Mouse (Mus musculus) liver, adult 2 months (tissue): ENCODE results near the gene Copa. TPM values are rescaled to one million over a fixed set of nuclear protein-coding genes. Genes with fewer than 3 reads are reported as not detected.

Experiments
- DNase-seq: peaks from one replicate; pipeline ENCODE4 v3.0.0-alpha.2; 2011; ENCODE audit warnings: low read depth, low spot score; ENCODE audit errors: extremely low read depth
- H3K27ac ChIP-seq: fragments of 200-500 bp; replicated peaks from 2 replicates; pipeline ENCODE4 v1.5.1; 2012; ENCODE audit warnings: low read depth, mild to moderate bottlenecking, control low read depth, inconsistent platforms, low read length; ENCODE audit not compliant: insufficient read depth
- H3K27me3 ChIP-seq: fragments of 200-500 bp; 2 replicates; pipeline ENCODE4 v1.6.1; 2012; ENCODE audit warnings: mild to moderate bottlenecking, moderate library complexity, low read length, inconsistent platforms; ENCODE audit not compliant: control insufficient read depth, insufficient read depth
- H3K36me3 ChIP-seq: fragments of 200-500 bp; 2 replicates; pipeline ENCODE4 v1.6.1; 2012; ENCODE audit warnings: low read length, inconsistent platforms; ENCODE audit not compliant: control insufficient read depth, insufficient read depth
- H3K4me1 ChIP-seq: fragments of 200-500 bp; 2 replicates; pipeline ENCODE4 v1.6.1; 2011; ENCODE audit warnings: low read length; ENCODE audit not compliant: control insufficient read depth, insufficient read depth
- H3K4me3 ChIP-seq: fragments of 200-500 bp; 2 replicates; pipeline ENCODE4 v1.5.1; 2011; ENCODE audit warnings: low read depth, mild to moderate bottlenecking, control low read depth, low read length, moderate library complexity; ENCODE audit not compliant: insufficient read depth
- H3K79me2 ChIP-seq: fragments of 200-500 bp; 2 replicates; pipeline ENCODE4 v1.6.1; 2012; ENCODE audit warnings: inconsistent platforms, mild to moderate bottlenecking, low read length, moderate library complexity; ENCODE audit not compliant: control insufficient read depth, insufficient read depth
- H3K9ac ChIP-seq: fragments of 200-500 bp; 2 replicates; pipeline ENCODE4 v1.6.1; 2012; ENCODE audit warnings: low read depth, mild to moderate bottlenecking, control low read depth, inconsistent platforms, low read length
- CTCF ChIP-seq: fragments of 200-500 bp; IDR thresholded peaks from 2 replicates; pipeline ENCODE4 v1.5.1; 2011; ENCODE audit warnings: low read depth, low read length, control low read depth
- POLR2A ChIP-seq: fragments of 200-500 bp; IDR thresholded peaks from 2 replicates; pipeline ENCODE4 v1.6.1; 2011; ENCODE audit warnings: low read length, control low read depth; ENCODE audit not compliant: insufficient read depth; ENCODE audit errors: extremely low read depth
- WGBS: fragments of 180-500 bp; shearing (Covaris S2); methylation state at CpG from one replicate; pipeline ENCODE4 v1.1.7; 2018; 5-methylcytosine and 5-hydroxymethylcytosine counted together
- polyA plus RNA-seq: library from polyadenylated mRNA; depleted of rRNA; stranded (reverse); fragments of >200 nt; gene quantifications from 2 replicates; pipeline ENCODE4 v1.2.3, GENCODE M21; 2012
- total RNA-seq: library from RNA; depleted of rRNA; stranded (reverse); fragments of >200 nt; gene quantifications from 2 replicates; pipeline ENCODE4 v1.2.3, GENCODE M21; 2014

The Copa gene
- total and polyA plus RNA-seq, 2 experiments = 31.7 to 108 TPM

DNA sequence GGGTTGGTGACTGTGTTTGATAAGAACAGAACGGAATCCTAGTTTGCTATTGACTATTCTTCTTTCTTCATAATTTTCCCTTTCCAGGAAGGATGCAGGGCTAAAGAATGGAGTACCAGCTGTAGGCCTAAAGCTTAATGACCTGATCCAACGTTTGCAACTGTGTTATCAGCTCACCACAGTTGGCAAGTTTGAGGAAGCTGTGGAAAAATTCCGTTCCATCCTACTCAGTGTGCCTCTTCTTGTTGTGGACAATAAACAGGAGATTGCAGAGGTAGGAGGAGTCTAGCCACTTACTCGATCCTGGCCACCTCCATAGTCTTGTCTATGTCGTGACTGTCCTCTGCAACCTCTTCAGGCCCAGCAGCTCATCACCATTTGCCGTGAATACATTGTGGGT lies 36.8 kb downstream of the Copa start:
- TF ChIP-seq CTCF = no peak
- TF ChIP-seq POLR2A = no peak
- no peaks in the 10 kb centered on the region for H3K4me1 ChIP-seq
- no peak overlapping the region for H3K27ac ChIP-seq
- H3K36me3 ChIP-seq = peaks cover 75% of the 10 kb centered on the region
- H3K4me3 ChIP-seq = no peak overlapping the region
- 71% methylated on average over 6 of the region's 6 CpGs for WGBS
- H3K9ac ChIP-seq = no peak overlapping the region
- no peaks in the 10 kb centered on the region for H3K79me2 ChIP-seq
- DNase-seq = no peak
- H3K27me3 ChIP-seq = no peaks in the 10 kb centered on the region

DNA sequence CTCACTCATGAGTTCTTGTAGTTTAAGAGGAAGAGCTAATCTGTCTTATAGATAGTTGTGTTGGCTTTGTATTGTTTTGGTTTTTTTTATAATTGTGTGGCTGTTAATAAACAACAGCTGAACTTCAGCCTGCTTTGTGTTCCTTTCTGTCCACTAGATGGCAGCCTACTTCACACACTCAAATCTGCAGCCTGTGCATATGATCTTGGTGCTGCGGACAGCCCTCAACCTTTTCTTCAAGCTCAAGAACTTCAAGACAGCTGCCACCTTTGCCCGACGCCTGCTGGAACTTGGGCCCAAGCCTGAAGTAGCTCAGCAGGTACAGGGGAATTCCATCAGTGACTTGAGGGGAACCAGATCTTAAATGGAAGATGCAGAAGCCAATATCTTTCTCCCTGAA lies 37.4 kb downstream of the Copa start:
- Histone ChIP-seq H3K4me1 (no peaks in the 10 kb centered on the region), H3K36me3 (peaks cover 69% of the 10 kb centered on the region), H3K27me3 (no peaks in the 10 kb centered on the region), H3K27ac (no peak overlapping the region), H3K9ac (no peak overlapping the region), H3K4me3 (no peak overlapping the region), H3K79me2 (no peaks in the 10 kb centered on the region)
- peak; percentile 65 for TF ChIP-seq CTCF
- TF ChIP-seq POLR2A = no peak
- WGBS = 54% methylated on average over 3 of the region's 3 CpGs
- DNase-seq = peak; percentile 67

DNA sequence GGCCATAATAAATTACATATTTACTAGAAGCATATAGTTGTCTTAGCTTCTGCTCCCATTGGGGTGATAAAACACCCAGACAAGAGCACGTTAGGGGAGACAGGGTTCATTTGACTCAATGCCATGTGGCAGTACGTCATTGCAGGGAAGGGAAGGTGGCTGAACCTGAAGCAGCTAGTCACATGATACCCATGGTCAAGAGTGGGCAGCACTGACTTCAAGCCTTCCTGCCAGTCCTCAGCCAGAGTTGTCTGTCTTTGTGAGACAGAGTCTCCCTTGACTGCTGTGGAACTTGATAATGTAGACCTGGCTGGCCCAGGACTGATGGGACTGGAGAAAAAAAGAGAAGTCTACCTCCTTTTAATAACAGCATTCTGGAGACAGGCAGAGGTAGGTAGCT lies 40.3 kb downstream of the Copa start:
- DNase-seq = peak; percentile 25
- H3K36me3 ChIP-seq = peaks cover 43% of the 10 kb centered on the region
- no peaks in the 10 kb centered on the region for H3K27me3 ChIP-seq
- H3K9ac ChIP-seq = no peak overlapping the region
- H3K4me3 ChIP-seq = no peak overlapping the region
- TF ChIP-seq POLR2A (no peak), CTCF (no peak)
- H3K4me1 ChIP-seq = no peaks in the 10 kb centered on the region; the same call in 1 of the 2 replicates
- WGBS = 40% methylated on average over 2 of the region's 2 CpGs
- H3K79me2 ChIP-seq = no peaks in the 10 kb centered on the region
- no peak overlapping the region for H3K27ac ChIP-seq

DNA sequence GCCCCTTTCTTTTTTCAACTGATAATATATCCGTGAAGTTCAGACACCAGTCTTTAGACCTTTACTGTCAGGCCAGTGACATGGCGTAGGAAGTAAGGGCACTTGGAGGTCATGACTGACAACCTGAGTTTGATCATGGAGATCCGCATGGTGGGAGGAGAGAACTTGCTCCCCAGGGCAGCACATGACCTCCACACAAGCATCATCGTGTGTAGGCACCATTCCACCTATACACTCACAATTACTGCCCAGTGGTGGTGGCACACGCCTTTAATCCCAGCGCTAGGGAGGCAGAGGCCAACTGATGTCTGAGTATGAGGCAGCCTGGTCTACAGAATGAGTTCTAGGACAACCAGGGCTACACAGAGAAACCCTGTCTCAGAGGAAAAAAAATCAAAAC lies 42.2 kb downstream of the Copa start:
- H3K27me3 ChIP-seq = no peaks in the 10 kb centered on the region
- H3K27ac ChIP-seq = no peak overlapping the region
- DNase-seq = no peak
- H3K79me2 ChIP-seq = no peaks in the 10 kb centered on the region; the same call in 1 of the 2 replicates
- H3K4me3 ChIP-seq = no peak overlapping the region
- no peak for TF ChIP-seq POLR2A
- TF ChIP-seq CTCF = no peak
- H3K4me1 ChIP-seq = no peaks in the 10 kb centered on the region; the same call in 1 of the 2 replicates
- WGBS = 76% methylated on average over 6 of the region's 6 CpGs
- H3K9ac ChIP-seq = no peak overlapping the region
- peaks cover 40% of the 10 kb centered on the region for H3K36me3 ChIP-seq

DNA sequence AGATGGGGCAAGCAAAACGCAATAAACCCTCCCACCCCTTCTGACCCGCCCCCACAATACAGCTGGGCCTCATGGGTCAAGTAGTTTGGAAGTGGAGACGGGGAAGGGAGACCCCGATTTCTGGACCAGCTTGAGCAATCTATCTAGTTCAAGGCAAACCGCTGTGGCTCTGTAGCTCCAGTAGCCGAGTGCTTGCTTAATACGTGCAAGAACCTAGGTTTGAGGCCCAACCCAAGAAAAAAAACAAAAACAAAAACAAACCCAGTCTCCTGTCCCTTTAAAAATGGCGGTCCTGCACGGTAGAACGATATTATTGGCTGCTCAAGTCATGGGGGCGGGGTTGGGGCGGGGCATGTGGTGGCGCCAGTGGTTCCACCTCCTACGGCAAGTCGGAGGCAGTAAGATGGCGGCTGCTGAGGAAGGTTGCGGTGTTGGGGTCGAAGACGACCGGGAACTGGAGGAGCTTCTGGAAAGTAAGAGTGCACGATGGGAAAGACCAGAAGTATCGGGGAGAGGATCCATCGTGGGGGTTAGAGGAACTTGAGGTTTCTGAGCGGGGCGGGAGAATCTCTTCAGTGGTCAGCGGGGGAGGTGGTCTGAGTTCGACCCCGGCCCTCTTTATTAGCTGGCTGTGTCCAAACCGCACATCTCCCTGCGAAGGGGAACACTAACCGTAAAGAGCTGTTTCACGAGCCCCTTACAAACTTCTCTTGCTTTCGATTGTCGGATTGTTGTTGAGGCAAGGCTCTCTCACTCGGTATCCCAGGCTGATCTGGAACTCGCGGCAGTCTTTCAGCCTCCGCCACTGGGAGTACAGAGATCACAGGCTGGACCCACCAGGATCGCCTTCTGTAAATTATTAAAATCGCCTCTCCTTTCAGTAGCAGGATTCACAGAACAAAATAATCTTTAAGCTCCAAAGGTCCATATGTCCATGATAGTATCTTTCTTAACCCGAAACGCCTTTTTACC lies 44.3 kb downstream of the Copa start, which contains the start of gene Pex19:
TSS of gene Pex19 (plus strand) at position 380 of the 972 bp plus-strand sequence.
- H3K27me3 ChIP-seq = no peaks in the 10 kb centered on the region
- 1% methylated on average over 42 of the region's 42 CpGs for WGBS
- peaks cover 37% of the 10 kb centered on the region for H3K36me3 ChIP-seq
- TF ChIP-seq POLR2A = peak; percentile 75
- no peak for TF ChIP-seq CTCF
- H3K4me1 ChIP-seq = no peaks in the 10 kb centered on the region; the same call in 1 of the 2 replicates
- H3K27ac ChIP-seq = peak within 1 kb of the TSS; percentile 98
- peak; percentile 78 for DNase-seq
- H3K79me2 ChIP-seq = no peaks in the 10 kb centered on the region; the same call in 1 of the 2 replicates
- peak within 1 kb of the TSS; percentile 79 for H3K4me3 ChIP-seq
- H3K9ac ChIP-seq = peak within 1 kb of the TSS; percentile 77

DNA sequence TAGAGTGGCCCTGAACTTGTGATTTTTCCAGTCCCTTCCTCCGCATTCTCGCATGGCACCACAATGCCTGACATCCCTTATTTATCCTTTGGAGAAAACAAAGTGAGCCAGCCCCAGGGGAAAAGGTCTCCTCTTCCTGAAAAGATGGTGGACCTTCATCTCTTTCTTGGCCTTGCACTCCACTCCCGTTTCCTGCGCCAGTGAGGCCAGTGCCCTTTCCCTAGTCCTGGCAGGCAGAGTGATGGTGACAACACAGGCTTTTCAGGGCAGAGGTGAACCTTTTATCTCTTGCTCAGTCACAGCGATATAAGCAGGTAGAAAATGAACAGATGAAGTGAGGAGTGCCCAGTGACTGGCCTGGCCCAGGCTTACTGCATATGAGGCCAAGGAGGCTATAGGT lies 45.2 kb downstream of the Copa start:
- DNase-seq = peak; percentile 95
- 6% methylated on average over 5 of the region's 5 CpGs for WGBS
- peaks cover 37% of the 10 kb centered on the region for H3K36me3 ChIP-seq
- no peak for TF ChIP-seq POLR2A
- no peak for TF ChIP-seq CTCF
- peak overlapping the region; percentile 98 for H3K27ac ChIP-seq
- no peaks in the 10 kb centered on the region; the same call in 1 of the 2 replicates for H3K79me2 ChIP-seq
- peak overlapping the region; percentile 76 for H3K9ac ChIP-seq
- H3K4me1 ChIP-seq = peaks cover 2% of the 10 kb centered on the region; the same call in 1 of the 2 replicates
- H3K4me3 ChIP-seq = peak overlapping the region; percentile 79
- no peaks in the 10 kb centered on the region for H3K27me3 ChIP-seq
